9 mouse cellular contexts compared by ENCODE assay signal in the genomic region with DNA sequence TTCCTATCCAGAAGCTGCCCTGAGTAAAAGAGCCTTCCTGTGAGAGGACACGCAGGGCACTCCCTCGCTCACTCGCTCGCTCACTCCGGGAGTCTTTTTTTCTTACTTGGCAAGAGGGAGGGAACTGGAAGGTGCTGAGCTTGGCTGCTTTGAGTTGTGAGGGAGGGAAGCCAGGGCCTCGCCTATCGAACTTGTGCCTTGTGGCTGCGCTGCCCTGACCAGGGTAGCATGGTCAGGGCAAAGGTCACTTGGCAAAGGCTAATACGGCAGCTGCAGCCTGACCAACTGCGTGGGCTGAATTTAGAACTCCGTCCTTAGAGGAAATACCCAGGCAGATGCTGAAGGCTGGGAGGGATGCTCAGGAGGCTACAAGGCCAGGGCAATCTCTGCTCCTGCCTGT. TPM values are rescaled to one million over a fixed set of nuclear protein-coding genes. Genes with fewer than 3 reads are reported as not detected.
A peak's percentile ranks its signal among the peaks of the same experiment; 100 is the strongest.
DNase-seq lines count a peak whose midpoint lies in the region; ATAC-seq and TF ChIP-seq lines count a peak whose summit lies in the region.
"Had no signal": no experiment of that assay in that cellular context is flagged by ENCODE, and none has a peak within 500 bp of the region (broad histone marks: within the 10 kb centered on the region; RNA-seq: fewer than 3 reads in every experiment).

No protein-coding gene starts in this region.

- H3K27me3 ChIP-seq in kidney, adult 2 months (replicated peaks; ENCODE audit: control insufficient read depth, insufficient read depth, low read length) = no peaks in the 10 kb centered on the region
- H3K27me3 ChIP-seq in lung, embryonic 14.5 days (ENCODE audit: insufficient read depth, low read length) = no peaks in the 10 kb centered on the region
- H3K27me3 ChIP-seq: neural tube, embryonic 12.5 days had no signal

- TF ChIP-seq POLR2A in kidney, adult 2 months (IDR thresholded peaks at IDR 0.05; ENCODE audit: low read depth, low read length) = no peak

- no peak for TF ChIP-seq CTCF in kidney, adult 2 months (conservative IDR thresholded peaks at IDR 0.05; ENCODE audit: insufficient read depth, insufficient read length, low read depth, low read length)
- no peak for TF ChIP-seq CTCF in lung, embryonic 14.5 days (IDR thresholded peaks at IDR 0.05; ENCODE audit: low read depth)

- H3K36me3 ChIP-seq in kidney, adult 2 months (ENCODE audit: control insufficient read depth, insufficient read depth, low read length) = no peaks in the 10 kb centered on the region
- peaks cover 9% of the 10 kb centered on the region; the same call in 1 of the 2 replicates for H3K36me3 ChIP-seq in lung, embryonic 14.5 days (ENCODE audit: insufficient read depth)

- DNase-seq in ovary, adult 18-20 months (ENCODE audit: low spot score) = peak; percentile 84
- DNase-seq in ovary, postnatal 10 days (ENCODE audit: low spot score) = no peak
- peak; percentile 42 for DNase-seq in gastrocnemius, postnatal 14 days
- DNase-seq in kidney, adult 2 months = peak; percentile 94
- DNase-seq in lung, embryonic 14.5 days = peak; percentile 45
- DNase-seq in right cerebral cortex, postnatal 25 days = no peak
- DNase-seq in frontal cortex, postnatal 14 days (ENCODE audit: low spot score in 2 of 2) = no peak
- DNase-seq in layer of hippocampus, postnatal 14 days (ENCODE audit: low spot score in 2 of 2) = no peak

- H3K4me2 ChIP-seq in lung, embryonic 14.5 days = no peak overlapping the region; the same call in 1 of the 2 replicates
- H3K4me2 ChIP-seq: neural tube, embryonic 12.5 days had no signal

- H3K4me3 ChIP-seq in kidney, adult 2 months (ENCODE audit: insufficient read depth, low read depth, low read length) = no peak overlapping the region
- H3K4me3 ChIP-seq in lung, embryonic 14.5 days (ENCODE audit: low read depth, low read length) = no peak overlapping the region
- H3K4me3 ChIP-seq: neural tube, embryonic 12.5 days had no signal

- ATAC-seq in lung, embryonic 14.5 days (ENCODE audit: insufficient read depth) = 0 out of 2 replicates have a peak, but pooled peaks have one; percentile 14

- H3K27ac ChIP-seq in kidney, adult 2 months (ENCODE audit: insufficient read depth, low read depth, low read length) = no peak overlapping the region
- peak overlapping the region; percentile 92 for H3K27ac ChIP-seq in lung, embryonic 14.5 days (ENCODE audit: low read depth)
- H3K27ac ChIP-seq: neural tube, embryonic 12.5 days had no signal

- 14% methylated on average over 11 of the region's 11 CpGs for WGBS in kidney, adult 2 months
- WGBS in lung, embryonic 14.5 days = 30% methylated on average over 11 of the region's 11 CpGs

- no peaks in the 10 kb centered on the region for H3K9me3 ChIP-seq in lung, embryonic 14.5 days (ENCODE audit: low read depth, low read length)
- H3K9me3 ChIP-seq: neural tube, embryonic 12.5 days had no signal

- H3K9ac ChIP-seq in lung, embryonic 14.5 days = no peak overlapping the region; the same call in 1 of the 2 replicates
- H3K9ac ChIP-seq: neural tube, embryonic 12.5 days had no signal

- H3K4me1 ChIP-seq in kidney, adult 2 months (ENCODE audit: control insufficient read depth, insufficient read depth, low read length) = peaks cover 7% of the 10 kb centered on the region; the same call in 1 of the 2 replicates
- H3K4me1 ChIP-seq in lung, embryonic 14.5 days (ENCODE audit: insufficient read depth) = peaks cover 31% of the 10 kb centered on the region

- intact Hi-C loops in gastrocnemius, postnatal 14 days (cut with DNase I; ENCODE audit: low total_unique reads) = no loop called here

RNA-seq across cellular contexts. Expression of gene Ccnjl, which starts 21.1 kb away (rescaled TPM):
- total RNA-seq in gastrocnemius, postnatal 14 days (2021) = 1 to 10 TPM in 1 of 2 experiments, under 1 TPM in 1; 0.78 to 1.0 TPM
- polyA plus RNA-seq in kidney, adult 2 months (2012; rRNA removed) = 1.0 and 1.1 TPM in 2 replicates
- 28.1 and 32.9 TPM in 2 replicates for polyA plus RNA-seq in lung, embryonic 14.5 days (2014; fragmentation: Nextera tagmentation; extraction: Ambion mirVana)
- total RNA-seq in layer of hippocampus, postnatal 14 days (2021) = 1 to 10 TPM; 7.8 to 9.9 TPM

RNA-seq across cellular contexts. Expression of gene 4933415A04Rik, which starts 37.1 kb away (rescaled TPM):
- under 1 TPM; 0.10 to 0.16 TPM for total RNA-seq in gastrocnemius, postnatal 14 days (2021)
- 0.24 and 0.30 TPM in 2 replicates for polyA plus RNA-seq in kidney, adult 2 months (2012; rRNA removed)
- polyA plus RNA-seq in lung, embryonic 14.5 days (2014; fragmentation: Nextera tagmentation; extraction: Ambion mirVana) = 6.9 and 7.6 TPM in 2 replicates
- 1 to 10 TPM; 2.1 to 2.5 TPM for total RNA-seq in layer of hippocampus, postnatal 14 days (2021)

RNA-seq across cellular contexts. Expression of gene Fabp6, which starts 51.6 kb away (rescaled TPM):
- total RNA-seq in gastrocnemius, postnatal 14 days (2021) = not detected
- not detected in 2 replicates for polyA plus RNA-seq in kidney, adult 2 months (2012; rRNA removed)
- not detected in 2 replicates for polyA plus RNA-seq in lung, embryonic 14.5 days (2014; fragmentation: Nextera tagmentation; extraction: Ambion mirVana)
- not detected for total RNA-seq in layer of hippocampus, postnatal 14 days (2021)
- polyA plus RNA-seq: neural tube, embryonic 12.5 days had no signal

Comparison
In these comparisons a context has a peak if more than half of its experiments do, and no peak if none do; other contexts are left out.
1. DNase-seq: peak in ovary, adult 18-20 months (single experiment), gastrocnemius, postnatal 14 days (single experiment), kidney, adult 2 months (single experiment) and lung, embryonic 14.5 days (single experiment); none in ovary, postnatal 10 days (single experiment), right cerebral cortex, postnatal 25 days (single experiment), frontal cortex, postnatal 14 days (0 of 2) and layer of hippocampus, postnatal 14 days (0 of 2).
2. RNA of gene Ccnjl, which starts 21.1 kb away (total RNA-seq): 7.8 to 9.9 TPM in layer of hippocampus, postnatal 14 days; 0.78 to 1.0 TPM in gastrocnemius, postnatal 14 days; every median in the first group is over 4 times any median in the second.